Mouse (Mus musculus) limb, embryonic 10.5 days (tissue): Measurements from ENCODE around the gene Cdkl3. TPM values are rescaled to one million over a fixed set of nuclear protein-coding genes. Genes with fewer than 3 reads are reported as not detected.

Source experiments
- DNase-seq: peaks from one replicate; pipeline ENCODE4 v3.0.0-alpha.2; 2017; ENCODE audit warnings: low spot score
- H3K27ac ChIP-seq: fragments of 300-500 bp; sonication (generic); 2 replicates; pipeline ENCODE4 v1.5.1; 2016; ENCODE audit warnings: mild to moderate bottlenecking
- H3K27me3 ChIP-seq: fragments of 300-500 bp; sonication (generic); 2 replicates; pipeline ENCODE4 v1.6.1; 2016; ENCODE audit warnings: low read depth, mild to moderate bottlenecking; ENCODE audit not compliant: poor library complexity, severe bottlenecking
- H3K36me3 ChIP-seq: fragments of 300-500 bp; sonication (generic); 2 replicates; pipeline ENCODE4 v1.6.1; 2016; ENCODE audit warnings: mild to moderate bottlenecking, moderate library complexity
- H3K4me1 ChIP-seq: fragments of 300-500 bp; sonication (generic); 2 replicates; pipeline ENCODE4 v1.6.1; 2016
- H3K4me3 ChIP-seq: fragments of 300-500 bp; sonication (generic); 2 replicates; pipeline ENCODE4 v1.5.1; 2016; ENCODE audit warnings: mild to moderate bottlenecking, moderate library complexity
- H3K9me3 ChIP-seq: fragments of 300-500 bp; sonication (generic); replicated peaks from 2 replicates; pipeline ENCODE4 v1.6.1; 2016; ENCODE audit warnings: mild to moderate bottlenecking
- WGBS: fragments of 180-500 bp; shearing (Covaris S2); methylation state at CpG from one replicate; pipeline ENCODE4 v1.1.7; 2016; 5-methylcytosine and 5-hydroxymethylcytosine counted together
- polyA plus RNA-seq: library from polyadenylated mRNA; unstranded; fragments of >200 nt; fragmentation: Nextera tagmentation; extraction: Ambion mirVana; gene quantifications from 2 replicates; pipeline ENCODE4 v1.2.1, GENCODE M21; 2016

Gene Cdkl3
- polyA plus RNA-seq, 1 experiment from 2014 or later = 11.8 TPM

GRCm38 (mm10) chr11:52035905-52036304, 31.9 kb downstream of the Cdkl3 start:
- DNase-seq = no peak
- no peak overlapping the region for H3K27ac ChIP-seq
- no peaks in the 10 kb centered on the region for H3K27me3 ChIP-seq
- peaks cover 4% of the 10 kb centered on the region; the same call in 1 of the 2 replicates for H3K36me3 ChIP-seq
- H3K4me1 ChIP-seq = no peaks in the 10 kb centered on the region
- whole genome bisulfite sequencing = 78% methylated on average over 3 of the region's 3 CpGs
- H3K4me3 ChIP-seq = no peak overlapping the region
- H3K9me3 ChIP-seq = no peaks in the 10 kb centered on the region

GRCm38 (mm10) chr11:52037659-52038058, 33.6 kb downstream of the Cdkl3 start:
- no peak overlapping the region for H3K4me3 ChIP-seq
- WGBS = 77% methylated on average over 3 of the region's 3 CpGs
- H3K36me3 ChIP-seq = no peaks in the 10 kb centered on the region
- DNase-seq = no peak
- no peaks in the 10 kb centered on the region for H3K4me1 ChIP-seq
- no peaks in the 10 kb centered on the region for H3K27me3 ChIP-seq
- H3K27ac ChIP-seq = no peak overlapping the region
- no peaks in the 10 kb centered on the region for H3K9me3 ChIP-seq

- Histone ChIP-seq H3K27ac (no peak overlapping the region), H3K4me3 (no peak overlapping the region), H3K27me3 (no peaks in the 10 kb centered on the region), H3K9me3 (no peaks in the 10 kb centered on the region), H3K36me3 (no peaks in the 10 kb centered on the region), H3K4me1 (peaks cover 11% of the 10 kb centered on the region)
- 84% methylated on average over 3 of the region's 3 CpGs for WGBS
- DNase-seq = no peak
Observed at GRCm38 (mm10) chr11:52043224-52043623, 39.2 kb downstream of the Cdkl3 start.

- Histone ChIP-seq H3K27ac (no peak overlapping the region), H3K4me1 (peaks cover 11% of the 10 kb centered on the region), H3K9me3 (no peaks in the 10 kb centered on the region), H3K36me3 (no peaks in the 10 kb centered on the region), H3K27me3 (no peaks in the 10 kb centered on the region), H3K4me3 (no peak overlapping the region)
- DNase-seq = no peak
Observed at GRCm38 (mm10) chr11:52044156-52044555, 40.1 kb downstream of the Cdkl3 start.

GRCm38 (mm10) chr11:52046446-52047165, 42.6 kb downstream of the Cdkl3 start:
- Histone ChIP-seq H3K27me3 (no peaks in the 10 kb centered on the region), H3K9me3 (no peaks in the 10 kb centered on the region), H3K36me3 (no peaks in the 10 kb centered on the region), H3K4me1 (peaks cover 11% of the 10 kb centered on the region), H3K4me3 (no peak overlapping the region), H3K27ac (peak overlapping the region; percentile 62; the same call in 1 of the 2 replicates)
- DNase-seq = no peak
- WGBS = 52% methylated on average over 4 of the region's 4 CpGs

- no peak for DNase-seq
- Histone ChIP-seq H3K27me3 (no peaks in the 10 kb centered on the region), H3K36me3 (no peaks in the 10 kb centered on the region), H3K4me3 (no peak overlapping the region), H3K9me3 (no peaks in the 10 kb centered on the region), H3K4me1 (no peaks in the 10 kb centered on the region), H3K27ac (no peak overlapping the region)
- WGBS = 91% methylated on average over 6 of the region's 6 CpGs
Observed at GRCm38 (mm10) chr11:52053371-52053770, 49.4 kb downstream of the Cdkl3 start.

- Histone ChIP-seq H3K4me3 (no peak overlapping the region), H3K36me3 (no peaks in the 10 kb centered on the region), H3K9me3 (no peaks in the 10 kb centered on the region), H3K4me1 (no peaks in the 10 kb centered on the region), H3K27me3 (no peaks in the 10 kb centered on the region), H3K27ac (no peak overlapping the region)
- WGBS = 90% methylated on average over 3 of the region's 3 CpGs
- no peak for DNase-seq
Observed at GRCm38 (mm10) chr11:52054728-52055127, 50.7 kb downstream of the Cdkl3 start.

- Histone ChIP-seq H3K27me3 (no peaks in the 10 kb centered on the region), H3K36me3 (no peaks in the 10 kb centered on the region), H3K4me3 (no peak overlapping the region), H3K9me3 (no peaks in the 10 kb centered on the region), H3K4me1 (no peaks in the 10 kb centered on the region), H3K27ac (no peak overlapping the region)
- no peak for DNase-seq
- WGBS = 89% methylated on average over 5 of the region's 5 CpGs
Observed at GRCm38 (mm10) chr11:52056198-52056597, 52.2 kb downstream of the Cdkl3 start.

- WGBS = 75% methylated on average over 5 of the region's 5 CpGs
- Histone ChIP-seq H3K36me3 (no peaks in the 10 kb centered on the region), H3K9me3 (no peaks in the 10 kb centered on the region), H3K4me3 (no peak overlapping the region), H3K4me1 (no peaks in the 10 kb centered on the region), H3K27ac (no peak overlapping the region), H3K27me3 (no peaks in the 10 kb centered on the region)
- DNase-seq = no peak
Observed at GRCm38 (mm10) chr11:52059001-52059400, 55.0 kb downstream of the Cdkl3 start.

GRCm38 (mm10) chr11:52060315-52060714, 56.3 kb downstream of the Cdkl3 start:
- Histone ChIP-seq H3K27me3 (no peaks in the 10 kb centered on the region), H3K36me3 (no peaks in the 10 kb centered on the region), H3K4me3 (no peak overlapping the region), H3K4me1 (no peaks in the 10 kb centered on the region), H3K9me3 (no peaks in the 10 kb centered on the region), H3K27ac (no peak overlapping the region)
- DNase-seq = no peak
- 96% methylated on average over 4 of the region's 4 CpGs for WGBS

- H3K9me3 ChIP-seq = no peaks in the 10 kb centered on the region
Observed at GRCm38 (mm10) chr11:52062406-52062805, 58.4 kb downstream of the Cdkl3 start.

GRCm38 (mm10) chr11:52064398-52064797, 60.4 kb downstream of the Cdkl3 start:
- DNase-seq = no peak

More at GRCm38 (mm10) chr11:52062406-52062805, 58.4 kb downstream of the Cdkl3 start:
- no peaks in the 10 kb centered on the region for H3K27me3 ChIP-seq
- H3K4me3 ChIP-seq = no peak overlapping the region
- peaks cover 4% of the 10 kb centered on the region; the same call in 1 of the 2 replicates for H3K4me1 ChIP-seq
- 95% methylated on average over 5 of the region's 5 CpGs for WGBS
- no peak for DNase-seq
- H3K36me3 ChIP-seq = no peaks in the 10 kb centered on the region
- H3K27ac ChIP-seq = no peak overlapping the region

GRCm38 (mm10) chr11:52065841-52066240, 61.8 kb downstream of the Cdkl3 start:
- Histone ChIP-seq H3K4me1 (peaks cover 4% of the 10 kb centered on the region; the same call in 1 of the 2 replicates), H3K27me3 (no peaks in the 10 kb centered on the region), H3K4me3 (0 out of 2 replicates have a peak overlapping the region, but pooled peaks have one; percentile 10), H3K27ac (0 out of 2 replicates have a peak overlapping the region, but pooled peaks have one; percentile 67), H3K36me3 (no peaks in the 10 kb centered on the region), H3K9me3 (no peaks in the 10 kb centered on the region)
- 6% methylated on average over 5 of the region's 5 CpGs for WGBS
- no peak for DNase-seq

More at GRCm38 (mm10) chr11:52064398-52064797, 60.4 kb downstream of the Cdkl3 start:
- Histone ChIP-seq H3K4me1 (peaks cover 4% of the 10 kb centered on the region; the same call in 1 of the 2 replicates), H3K4me3 (no peak overlapping the region), H3K9me3 (no peaks in the 10 kb centered on the region), H3K36me3 (no peaks in the 10 kb centered on the region), H3K27ac (no peak overlapping the region), H3K27me3 (no peaks in the 10 kb centered on the region)
- WGBS = 47% methylated on average over 3 of the region's 3 CpGs
